31 mouse cellular contexts compared by ENCODE assay signal in genomic region chrX:106950558-106950957, GRCm38 (mm10). TPM values are rescaled to one million over a fixed set of nuclear protein-coding genes. Genes with fewer than 3 reads are reported as not detected.
DNase-seq lines count a peak whose midpoint lies in the region; ATAC-seq and TF ChIP-seq lines count a peak whose summit lies in the region.
"Had no signal": no experiment of that assay in that cellular context is flagged by ENCODE, and none has a peak within 500 bp of the region (broad histone marks: within the 10 kb centered on the region; RNA-seq: fewer than 3 reads in every experiment).

No protein-coding gene starts in this region.

- no peak overlapping the region for H3K27ac ChIP-seq in hindbrain, embryonic 10.5 days
- no peak overlapping the region for H3K27ac ChIP-seq in hindbrain, postnatal 0 days
- peak overlapping the region; percentile 38 for H3K27ac ChIP-seq in midbrain, embryonic 10.5 days (replicated peaks)
- H3K27ac ChIP-seq in midbrain, embryonic 16.5 days (ENCODE audit: low read length): no peak overlapping the region
- peak overlapping the region; percentile 98 for H3K27ac ChIP-seq in embryonic fibroblast, embryonic 13.5 days (ENCODE audit: insufficient read depth, low read length)
- no peak overlapping the region for H3K27ac ChIP-seq in left cerebral cortex, adult 2 months
- H3K27ac ChIP-seq: hindbrain, embryonic 15.5 days; limb, embryonic 12.5 days; liver, embryonic 15.5 days; stomach, postnatal 0 days had no signal

- peaks cover 3% of the 10 kb centered on the region; the same call in 1 of the 2 replicates for H3K27me3 ChIP-seq in hindbrain, embryonic 10.5 days (ENCODE audit: insufficient read depth, poor library complexity, severe bottlenecking)
- no peaks in the 10 kb centered on the region for H3K27me3 ChIP-seq in hindbrain, postnatal 0 days (ENCODE audit: insufficient read depth, low read length)
- peaks cover 60% of the 10 kb centered on the region for H3K27me3 ChIP-seq in midbrain, embryonic 10.5 days (ENCODE audit: low read depth, poor library complexity, severe bottlenecking)
- H3K27me3 ChIP-seq in midbrain, embryonic 16.5 days (ENCODE audit: control insufficient read depth, insufficient read depth, low read depth, low read length): no peaks in the 10 kb centered on the region
- H3K27me3 ChIP-seq: heart, embryonic 15.5 days; hindbrain, embryonic 15.5 days; limb, embryonic 12.5 days; liver, embryonic 15.5 days; megakaryocyte, embryonic 14.5 days had no signal

- H3K4me1 ChIP-seq in hindbrain, embryonic 10.5 days (replicated peaks): 0 out of 2 replicates have a peak, but pooled peaks cover 5% of the 10 kb centered on the region
- H3K4me1 ChIP-seq in hindbrain, postnatal 0 days (ENCODE audit: insufficient read depth, low read length): no peaks in the 10 kb centered on the region
- H3K4me1 ChIP-seq in midbrain, embryonic 10.5 days: peaks cover 16% of the 10 kb centered on the region
- no peaks in the 10 kb centered on the region for H3K4me1 ChIP-seq in midbrain, embryonic 16.5 days (ENCODE audit: control insufficient read depth, insufficient read depth, low read length)
- 0 out of 2 replicates have a peak, but pooled peaks cover 2% of the 10 kb centered on the region for H3K4me1 ChIP-seq in embryonic fibroblast, embryonic 13.5 days (ENCODE audit: control insufficient read depth, insufficient read depth, low read length)
- H3K4me1 ChIP-seq: heart, embryonic 15.5 days; hindbrain, embryonic 15.5 days; limb, embryonic 12.5 days; liver, embryonic 15.5 days; megakaryocyte, embryonic 14.5 days had no signal

- no peak for TF ChIP-seq POLR2A in embryonic fibroblast, embryonic 13.5 days (IDR thresholded peaks at IDR 0.05; ENCODE audit: low read depth, low read length)

- 33% methylated on average over 1 of the region's 1 CpGs for WGBS in hindbrain, embryonic 10.5 days
- 75% methylated on average over 1 of the region's 1 CpGs for WGBS in hindbrain, postnatal 0 days
- WGBS in midbrain, embryonic 10.5 days: 60% methylated on average over 1 of the region's 1 CpGs
- 8% methylated on average over 1 of the region's 1 CpGs for WGBS in midbrain, embryonic 16.5 days

- TF ChIP-seq CTCF in hindbrain, postnatal 0 days (IDR thresholded peaks at IDR 0.05; ENCODE audit: low read depth): no peak
- no peak for TF ChIP-seq CTCF in embryonic fibroblast, embryonic 13.5 days (IDR thresholded peaks at IDR 0.05; ENCODE audit: borderline replicate concordance, insufficient read depth, low read length)
- TF ChIP-seq CTCF in left cerebral cortex, adult 2 months (IDR thresholded peaks at IDR 0.05): no peak

- H3K4me3 ChIP-seq in hindbrain, embryonic 10.5 days: no peak overlapping the region
- no peak overlapping the region for H3K4me3 ChIP-seq in hindbrain, postnatal 0 days (ENCODE audit: low read length)
- H3K4me3 ChIP-seq in midbrain, embryonic 10.5 days: no peak overlapping the region
- H3K4me3 ChIP-seq in midbrain, embryonic 16.5 days (ENCODE audit: low read depth, low read length): no peak overlapping the region
- H3K4me3 ChIP-seq in embryonic fibroblast, embryonic 13.5 days (ENCODE audit: insufficient read depth, low read length): no peak overlapping the region
- no peak overlapping the region for H3K4me3 ChIP-seq in left cerebral cortex, adult 2 months
- H3K4me3 ChIP-seq: heart, embryonic 15.5 days; hindbrain, embryonic 15.5 days; limb, embryonic 12.5 days; liver, embryonic 15.5 days; megakaryocyte, embryonic 14.5 days had no signal

- no peaks in the 10 kb centered on the region for H3K9me3 ChIP-seq in hindbrain, embryonic 10.5 days
- no peaks in the 10 kb centered on the region for H3K9me3 ChIP-seq in hindbrain, postnatal 0 days (ENCODE audit: low read length)
- no peaks in the 10 kb centered on the region for H3K9me3 ChIP-seq in midbrain, embryonic 10.5 days (replicated peaks)
- no peaks in the 10 kb centered on the region for H3K9me3 ChIP-seq in midbrain, embryonic 16.5 days (replicated peaks; ENCODE audit: control insufficient read depth, low read length, poor library complexity, severe bottlenecking)
- H3K9me3 ChIP-seq: heart, embryonic 15.5 days; hindbrain, embryonic 15.5 days; limb, embryonic 12.5 days; liver, embryonic 15.5 days; megakaryocyte, embryonic 14.5 days had no signal

- DNase-seq in hindbrain, embryonic 10.5 days (ENCODE audit: low spot score): peak; percentile 9
- DNase-seq in hindbrain, postnatal 0 days (ENCODE audit: low spot score): no peak
- DNase-seq in midbrain, embryonic 10.5 days (ENCODE audit: low spot score): peak; percentile 14
- peak; percentile 6 for DNase-seq in ZHBTc4 (ENCODE audit: low read depth, low spot score)
- no peak for DNase-seq in left cerebral cortex, adult 2 months (ENCODE audit: extremely low spot score in 1 of 2, low spot score in 2 of 2)
- DNase-seq: adrenal gland, postnatal 25 days; cerebellum, adult 11-12 months; cerebellum, adult 9-11 months; gastrocnemius, postnatal 14 days; heart, postnatal 36 days; kidney, adult 2 months; kidney, postnatal 10 days; layer of hippocampus, adult 9-11 months; lung, postnatal 36 days; right cerebral cortex, adult 18-20 months; right cerebral cortex, postnatal 4 days; thymus, adult 18-20 months; thymus, postnatal 25 days had no signal

- H3K36me3 ChIP-seq in hindbrain, embryonic 10.5 days: no peaks in the 10 kb centered on the region
- H3K36me3 ChIP-seq in hindbrain, postnatal 0 days (ENCODE audit: insufficient read depth, low read length): no peaks in the 10 kb centered on the region
- H3K36me3 ChIP-seq in midbrain, embryonic 10.5 days: no peaks in the 10 kb centered on the region
- no peaks in the 10 kb centered on the region for H3K36me3 ChIP-seq in midbrain, embryonic 16.5 days (ENCODE audit: control insufficient read depth, insufficient read depth, low read length)
- H3K36me3 ChIP-seq: heart, embryonic 15.5 days; hindbrain, embryonic 15.5 days; limb, embryonic 12.5 days; liver, embryonic 15.5 days had no signal

- intact Hi-C loops in left cerebral cortex, adult 2 months (cut with DNase I): no loop called here

- no peak for ATAC-seq in hindbrain, postnatal 0 days
- no peak for ATAC-seq in midbrain, embryonic 16.5 days
- ATAC-seq: forebrain, embryonic 14.5 days; Patski had no signal

- no peak overlapping the region for H3K9ac ChIP-seq in hindbrain, postnatal 0 days (replicated peaks; ENCODE audit: low read length)
- H3K9ac ChIP-seq in midbrain, embryonic 16.5 days (ENCODE audit: low read depth, low read length): no peak overlapping the region
- H3K9ac ChIP-seq: heart, embryonic 15.5 days; hindbrain, embryonic 15.5 days; limb, embryonic 12.5 days; liver, embryonic 15.5 days; lung, embryonic 14.5 days had no signal

- H3K4me2 ChIP-seq in hindbrain, postnatal 0 days (ENCODE audit: low read depth, low read length): no peak overlapping the region
- no peak overlapping the region for H3K4me2 ChIP-seq in midbrain, embryonic 16.5 days (ENCODE audit: low read length)
- H3K4me2 ChIP-seq: heart, embryonic 15.5 days; hindbrain, embryonic 15.5 days; limb, embryonic 12.5 days; liver, embryonic 15.5 days; lung, embryonic 14.5 days had no signal

RNA-seq across cellular contexts. Expression of gene Lpar4, which starts 30.1 kb away (rescaled TPM):
- polyA plus RNA-seq in hindbrain, embryonic 10.5 days (2016; fragmentation: Nextera tagmentation; extraction: Ambion mirVana): 10.6 and 12.7 TPM in 2 replicates
- 3.7 and 4.3 TPM in 2 replicates for total RNA-seq in hindbrain, postnatal 0 days (2014; rRNA removed)
- 4.8 and 5.1 TPM in 2 replicates for polyA plus RNA-seq in hindbrain, postnatal 0 days (2015; fragmentation: Nextera tagmentation; extraction: Ambion mirVana)
- 11.5 and 12.8 TPM in 2 replicates for polyA plus RNA-seq in midbrain, embryonic 10.5 days (2016; fragmentation: Nextera tagmentation; extraction: Ambion mirVana)
- polyA plus RNA-seq in midbrain, embryonic 16.5 days (2015; fragmentation: Nextera tagmentation; extraction: Ambion mirVana): 4.9 and 5.1 TPM in 2 replicates
- polyA plus RNA-seq in embryonic fibroblast, embryonic 13.5 days (2011; ENCODE audit: insufficient read length, low read depth, missing spikeins): 19.8 and 37.4 TPM in 2 replicates
- 1 to 10 TPM in 1 of 2 experiments, under 1 TPM in 1; 0.79 to 1.2 TPM for total RNA-seq in left cerebral cortex, adult 2 months (2021)
- total RNA-seq: MEL; neutrophil, adult 5-6 weeks had no signal
- polyA plus RNA-seq: Patski had no signal

Comparison
In these comparisons a context has a peak if more than half of its experiments do, and no peak if none do; other contexts are left out.
1. DNase-seq: peak in hindbrain, embryonic 10.5 days (single experiment), midbrain, embryonic 10.5 days (single experiment) and ZHBTc4 (single experiment); none in hindbrain, postnatal 0 days (single experiment) and left cerebral cortex, adult 2 months (0 of 2).
2. H3K27ac ChIP-seq: peak in midbrain, embryonic 10.5 days (single experiment) and embryonic fibroblast, embryonic 13.5 days (single experiment); none in hindbrain, embryonic 10.5 days (single experiment), hindbrain, postnatal 0 days (single experiment), midbrain, embryonic 16.5 days (single experiment) and left cerebral cortex, adult 2 months (single experiment).